Mouse (Mus musculus) kidney, adult 10 weeks (tissue): ENCODE data around the gene Dlec1. TPM values are rescaled to one million over a fixed set of nuclear protein-coding genes. Genes with fewer than 3 reads are reported as not detected.

ENCODE experiments used
- polyA plus RNA-seq: library from polyadenylated mRNA; stranded (reverse); fragments of 350-450 nt; fragmentation: Illumina TruSeq; extraction: RNeasy Lipid Tissue Mini Kit (QIAGEN cat#74804); gene quantifications from one replicate; pipeline ENCODE4 v1.2.3, GENCODE M21; 2014; ENCODE audit warnings: low read depth, low replicate concordance

Gene Dlec1
- 3.6 TPM for polyA plus RNA-seq

DNA sequence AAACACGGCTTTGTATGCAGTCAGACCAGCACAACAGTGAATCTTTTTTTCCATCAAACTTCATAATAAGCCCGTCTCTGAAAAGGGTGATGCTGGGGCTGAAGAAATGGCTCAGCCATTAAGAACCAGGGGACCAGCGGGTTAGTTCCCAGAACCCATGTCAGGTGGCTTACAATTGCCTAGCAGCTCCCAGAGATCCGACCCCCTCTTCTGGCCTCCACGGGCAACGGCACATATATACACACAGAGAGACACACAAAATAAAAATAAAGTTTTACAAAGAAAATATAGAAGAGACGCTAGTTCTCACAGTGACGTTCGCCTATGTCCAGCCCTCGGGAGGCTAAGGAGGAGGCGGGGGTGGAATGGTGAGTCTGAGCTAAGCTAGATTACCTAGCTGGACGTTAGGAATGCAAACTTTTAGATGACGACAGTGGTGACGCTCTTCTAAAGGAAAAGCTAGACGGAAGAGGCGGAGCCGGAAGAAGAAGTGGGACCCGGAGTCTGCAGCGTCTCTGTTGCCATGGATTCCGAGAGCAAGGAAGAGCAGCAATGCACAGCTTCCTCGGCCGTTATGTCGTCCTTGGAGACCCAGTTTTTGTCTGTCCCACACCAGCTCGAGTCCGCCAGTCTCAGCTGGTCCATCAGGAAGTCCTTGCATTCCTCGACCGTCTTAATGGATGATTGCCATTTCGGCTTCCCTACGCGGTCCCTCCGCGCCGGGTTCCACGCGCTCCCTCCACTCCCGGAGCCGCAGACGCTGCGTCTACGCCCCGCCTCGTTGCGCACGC, at the start of gene Dlec1:
TSS of gene Dlec1 (plus strand) at position 487 of the 791 bp plus-strand sequence.

DNA sequence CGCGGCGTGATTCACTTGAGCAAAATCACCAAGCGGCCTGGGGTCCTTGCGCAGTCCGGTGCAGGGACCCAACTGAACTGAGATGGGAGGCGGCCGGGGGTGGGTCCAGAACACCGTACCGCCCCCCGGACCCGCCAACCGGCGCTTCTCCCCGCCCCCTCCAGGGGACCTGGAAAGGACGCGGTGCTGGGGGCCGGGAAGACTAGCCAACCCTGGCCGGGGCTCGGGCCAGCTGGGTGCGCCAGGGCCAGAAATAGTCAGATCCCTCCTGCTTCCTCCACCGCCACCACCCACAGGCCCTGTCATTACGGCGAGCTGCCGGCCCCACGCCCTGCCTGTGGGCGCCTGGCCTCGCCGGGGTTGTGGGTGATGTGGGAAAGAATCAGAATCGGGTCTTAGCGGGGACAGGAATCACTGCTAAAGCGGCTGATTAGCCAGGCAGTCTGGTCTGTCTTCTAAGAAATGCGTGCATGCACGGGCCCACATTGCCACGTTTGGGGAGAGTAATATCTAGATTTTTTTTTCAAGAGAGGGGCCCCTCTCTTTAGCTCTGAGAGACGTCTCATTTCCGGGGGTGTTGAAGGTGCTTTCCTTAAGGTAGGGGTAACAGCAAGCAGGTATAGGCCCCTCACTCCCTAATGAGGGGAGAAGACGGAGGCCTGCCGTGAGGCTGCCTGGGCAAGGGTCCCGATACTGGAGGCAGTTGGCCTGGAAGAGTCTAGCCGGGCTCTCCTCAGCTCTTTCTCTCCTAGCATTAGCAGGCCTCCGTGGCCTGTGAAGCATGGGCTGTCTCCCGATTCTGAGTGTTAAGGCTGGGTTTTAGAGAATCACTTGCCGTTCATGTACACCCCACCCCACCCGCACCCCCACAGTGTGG, 8.6 kb upstream of the Dlec1 start, which contains the start of gene Plcd1:
TSS of gene Plcd1 (minus strand) at position 84 of the 877 bp plus-strand sequence.

DNA sequence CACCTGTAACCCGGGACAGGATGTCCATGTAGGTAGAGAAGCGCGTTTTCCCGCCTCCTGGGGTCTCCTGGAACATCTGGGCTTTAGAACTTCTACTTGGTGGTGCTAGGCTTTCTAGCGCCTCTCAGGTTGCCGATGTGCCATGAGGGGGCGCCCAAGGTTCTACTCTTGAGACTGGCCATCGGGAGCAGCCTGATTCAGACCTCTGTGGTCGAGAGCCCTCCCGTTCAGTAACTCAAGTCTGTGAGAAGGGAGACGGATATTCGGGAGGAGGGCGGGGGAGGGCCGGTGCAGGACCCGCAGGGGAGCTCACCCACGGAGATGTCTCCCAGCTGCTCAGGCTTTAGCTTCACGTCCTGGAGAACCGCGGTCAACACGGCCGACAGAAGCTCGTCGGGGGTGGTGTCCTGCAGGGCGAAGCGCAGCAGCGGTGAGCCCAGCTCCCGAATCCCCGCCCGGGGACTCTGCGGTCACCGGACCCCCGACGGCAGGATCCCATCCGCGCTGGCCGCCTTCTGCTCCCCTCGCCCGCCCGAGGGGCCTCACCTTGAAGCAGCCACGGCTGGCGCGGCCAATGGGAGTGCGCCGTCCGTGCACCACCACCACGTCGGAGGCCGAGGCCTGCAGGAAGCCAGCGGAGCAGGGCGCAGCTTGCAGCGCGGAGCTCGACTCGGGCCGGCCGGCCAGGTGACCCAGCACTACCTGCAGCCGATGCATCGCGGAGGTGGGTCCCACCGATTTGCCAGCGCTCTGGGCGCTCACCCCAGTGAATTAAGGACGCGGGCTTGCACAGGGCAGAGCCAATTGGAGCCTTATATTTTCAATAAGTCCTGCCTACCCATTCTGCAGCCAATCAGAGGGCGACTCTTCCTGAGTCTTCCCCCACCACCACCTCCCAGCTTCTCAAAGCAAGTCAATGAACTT, 54.3 kb downstream of the Dlec1 start, which contains the start of gene Acaa1b:
TSS of gene Acaa1b (minus strand) at position 816 of the 924 bp plus-strand sequence.

DNA sequence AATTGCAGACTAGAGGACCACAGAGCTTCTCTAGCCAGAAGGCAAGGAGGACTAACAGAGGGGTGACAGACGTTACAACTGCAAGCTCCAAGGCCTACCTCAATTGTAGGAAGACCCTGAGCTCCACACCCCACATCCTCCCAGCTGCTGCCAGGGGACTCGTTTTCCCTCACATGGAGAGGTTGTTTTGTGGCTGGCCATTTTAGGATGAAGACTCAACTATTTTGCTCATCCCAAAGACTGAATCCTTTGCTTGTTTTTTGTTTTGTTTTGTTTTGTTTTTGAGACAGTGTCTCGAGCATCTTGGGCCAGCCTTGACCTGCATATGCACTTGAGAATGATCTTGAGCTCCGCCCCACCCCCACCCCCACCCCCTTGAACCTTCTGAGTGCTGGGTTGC, 56.6 kb downstream of the Dlec1 start, which contains the start of gene Gm47289:
TSS of gene Gm47289 (plus strand) at position 301 of the 400 bp plus-strand sequence.

Other genes with a start within 250 kb of the Dlec1 start
- 18.8 TPM for gene Ctdspl, start 176.0 kb upstream of the Dlec1 start, polyA plus RNA-seq
- gene Vill, start 49.7 kb upstream of the Dlec1 start, polyA plus RNA-seq, result 9.9 TPM
- gene Plcd1, start 9.0 kb upstream of the Dlec1 start, polyA plus RNA-seq, result 0.28 TPM
- 4.8 TPM for gene Acaa1b, start 54.6 kb downstream of the Dlec1 start, polyA plus RNA-seq
- gene Gm47289, start 56.7 kb downstream of the Dlec1 start, polyA plus RNA-seq, result not detected
- 3.5 TPM for gene Slc22a13, start 106.6 kb downstream of the Dlec1 start, polyA plus RNA-seq
- gene Oxsr1, start 219.9 kb downstream of the Dlec1 start, polyA plus RNA-seq, result 35.1 TPM
- gene Acaa1a, start 237.2 kb downstream of the Dlec1 start, polyA plus RNA-seq, result 1.7 TPM
- 4.1 TPM for gene Myd88, start 238.9 kb downstream of the Dlec1 start, polyA plus RNA-seq